Mouse (Mus musculus) forebrain, embryonic 16.5 days (tissue): Measurements from ENCODE around the gene Rbms3. TPM values are rescaled to one million over a fixed set of nuclear protein-coding genes. Genes with fewer than 3 reads are reported as not detected.
A peak's percentile ranks its signal among the peaks of the same experiment; 100 is the strongest.

Experiments used
- ATAC-seq: fragments of 200-750 bp; cut with Nextera tagmentation; 2 replicates; pipeline ENCODE4 v1.8.0; 2017; ENCODE audit warnings: mild to moderate bottlenecking, moderate library complexity
- H3K27ac ChIP-seq: fragments of 300-500 bp; sonication (generic); 2 replicates; pipeline ENCODE4 v1.5.1; 2014; ENCODE audit warnings: low read length, control low read depth
- H3K27me3 ChIP-seq: fragments of 300-500 bp; sonication (generic); replicated peaks from 2 replicates; pipeline ENCODE4 v1.6.1; 2014; ENCODE audit warnings: low read length; ENCODE audit not compliant: control insufficient read depth, insufficient read depth
- H3K36me3 ChIP-seq: fragments of 300-500 bp; sonication (generic); 2 replicates; pipeline ENCODE4 v1.6.1; 2014; ENCODE audit not compliant: control insufficient read depth, insufficient read depth
- H3K4me1 ChIP-seq: fragments of 300-500 bp; sonication (generic); replicated peaks from 2 replicates; pipeline ENCODE4 v1.6.1; 2014; ENCODE audit warnings: low read length; ENCODE audit not compliant: control insufficient read depth, insufficient read depth
- H3K4me2 ChIP-seq: fragments of 300-500 bp; sonication (generic); 2 replicates; pipeline ENCODE4 v1.6.1; 2014; ENCODE audit warnings: mild to moderate bottlenecking, low read length, control low read depth
- H3K4me3 ChIP-seq: fragments of 300-500 bp; sonication (generic); replicated peaks from 2 replicates; pipeline ENCODE4 v1.5.1; 2014; ENCODE audit warnings: mild to moderate bottlenecking, low read length, control low read depth
- H3K9ac ChIP-seq: fragments of 300-500 bp; sonication (generic); replicated peaks from 2 replicates; pipeline ENCODE4 v1.6.1; 2014; ENCODE audit warnings: low read depth, low read length, control low read depth
- H3K9me3 ChIP-seq: fragments of 300-500 bp; sonication (generic); 2 replicates; pipeline ENCODE4 v1.6.1; 2016; ENCODE audit warnings: low read length; ENCODE audit not compliant: control insufficient read depth
- WGBS: fragments of 180-500 bp; shearing (Covaris S2); extraction: QIAGEN DNeasy Blood & Tissue Kit; methylation state at CpG from one replicate; pipeline ENCODE4 v1.1.7; 2014; 5-methylcytosine and 5-hydroxymethylcytosine counted together
- polyA plus RNA-seq: library from polyadenylated mRNA; unstranded; fragments of >200 nt; fragmentation: Nextera tagmentation; extraction: Ambion mirVana; gene quantifications from 2 replicates; pipeline ENCODE4 v1.2.1, GENCODE M21; 2015

Rbms3 gene
- polyA plus RNA-seq, 1 experiment from 2014 or later, result 25.7 TPM

GRCm38 (mm10) chr9:116817196-116817595, 812.5 kb downstream of the Rbms3 start:
- no peak overlapping the region for H3K9ac ChIP-seq
- 0 out of 2 replicates have a peak, but pooled peaks cover 3% of the 10 kb centered on the region for H3K27me3 ChIP-seq
- H3K4me3 ChIP-seq, result no peak overlapping the region
- H3K9me3 ChIP-seq, result no peaks in the 10 kb centered on the region
- ATAC-seq, result no peak
- 73% methylated on average over 1 of the region's 1 CpGs for WGBS
- no peaks in the 10 kb centered on the region for H3K36me3 ChIP-seq
- no peak overlapping the region for H3K4me2 ChIP-seq
- H3K27ac ChIP-seq, result no peak overlapping the region
- H3K4me1 ChIP-seq, result no peaks in the 10 kb centered on the region

GRCm38 (mm10) chr9:116814495-116815094, 815.1 kb downstream of the Rbms3 start:
- Histone ChIP-seq H3K4me3 (no peak overlapping the region), H3K4me1 (no peaks in the 10 kb centered on the region), H3K4me2 (no peak overlapping the region), H3K9me3 (no peaks in the 10 kb centered on the region), H3K36me3 (no peaks in the 10 kb centered on the region), H3K27ac (no peak overlapping the region), H3K9ac (no peak overlapping the region), H3K27me3 (peaks cover 6% of the 10 kb centered on the region; the same call in 1 of the 2 replicates)
- WGBS, result 59% methylated on average over 10 of the region's 10 CpGs
- no peak for ATAC-seq

GRCm38 (mm10) chr9:116813396-116813795, 816.3 kb downstream of the Rbms3 start:
- Histone ChIP-seq H3K9ac (no peak overlapping the region), H3K4me1 (peaks cover under 1% of the 10 kb centered on the region), H3K27me3 (peaks cover 6% of the 10 kb centered on the region; the same call in 1 of the 2 replicates), H3K4me3 (no peak overlapping the region), H3K27ac (no peak overlapping the region), H3K36me3 (no peaks in the 10 kb centered on the region), H3K4me2 (no peak overlapping the region), H3K9me3 (no peaks in the 10 kb centered on the region)
- whole genome bisulfite sequencing, result 79% methylated on average over 2 of the region's 2 CpGs
- ATAC-seq, result no peak

GRCm38 (mm10) chr9:116809260-116809659, 820.5 kb downstream of the Rbms3 start:
- no peaks in the 10 kb centered on the region for H3K9me3 ChIP-seq
- WGBS, result 62% methylated on average over 5 of the region's 5 CpGs
- H3K36me3 ChIP-seq, result no peaks in the 10 kb centered on the region
- no peak overlapping the region for H3K9ac ChIP-seq
- ATAC-seq, result peak; percentile 42; the same call in 1 of the 2 replicates
- H3K4me2 ChIP-seq, result no peak overlapping the region
- H3K27me3 ChIP-seq, result peaks cover 11% of the 10 kb centered on the region; the same call in 1 of the 2 replicates
- H3K27ac ChIP-seq, result no peak overlapping the region
- peaks cover 17% of the 10 kb centered on the region for H3K4me1 ChIP-seq
- no peak overlapping the region for H3K4me3 ChIP-seq

GRCm38 (mm10) chr9:116808401-116808800, 821.3 kb downstream of the Rbms3 start:
- Histone ChIP-seq H3K4me1 (peaks cover 17% of the 10 kb centered on the region), H3K27ac (no peak overlapping the region), H3K9ac (no peak overlapping the region), H3K9me3 (no peaks in the 10 kb centered on the region), H3K4me3 (no peak overlapping the region), H3K36me3 (no peaks in the 10 kb centered on the region), H3K27me3 (peaks cover 11% of the 10 kb centered on the region; the same call in 1 of the 2 replicates), H3K4me2 (no peak overlapping the region)
- no peak; the same call in 1 of the 2 replicates for ATAC-seq
- 41% methylated on average over 4 of the region's 4 CpGs for WGBS

- H3K36me3 ChIP-seq, result no peaks in the 10 kb centered on the region
- H3K27me3 ChIP-seq, result peaks cover 7% of the 10 kb centered on the region; the same call in 1 of the 2 replicates
- H3K9me3 ChIP-seq, result no peaks in the 10 kb centered on the region
- H3K27ac ChIP-seq, result peak overlapping the region; percentile 21; the same call in 1 of the 2 replicates
- no peak overlapping the region for H3K4me3 ChIP-seq
- H3K9ac ChIP-seq, result no peak overlapping the region
- peak; percentile 82 for ATAC-seq
- H3K4me2 ChIP-seq, result no peak overlapping the region
- peaks cover 17% of the 10 kb centered on the region for H3K4me1 ChIP-seq
- 4% methylated on average over 16 of the region's 16 CpGs for WGBS
Measured at GRCm38 (mm10) chr9:116807166-116808081, 822.3 kb downstream of the Rbms3 start.

- Histone ChIP-seq H3K27me3 (peaks cover 28% of the 10 kb centered on the region), H3K9me3 (no peaks in the 10 kb centered on the region), H3K4me2 (no peak overlapping the region), H3K27ac (no peak overlapping the region), H3K9ac (no peak overlapping the region), H3K4me1 (peaks cover 16% of the 10 kb centered on the region), H3K36me3 (no peaks in the 10 kb centered on the region), H3K4me3 (no peak overlapping the region)
- WGBS, result 46% methylated on average over 3 of the region's 3 CpGs
- ATAC-seq, result peak; percentile 39; the same call in 1 of the 2 replicates
Measured at GRCm38 (mm10) chr9:116803292-116803731, 826.4 kb downstream of the Rbms3 start.

GRCm38 (mm10) chr9:116802602-116803001, 827.1 kb downstream of the Rbms3 start:
- Histone ChIP-seq H3K9me3 (no peaks in the 10 kb centered on the region), H3K4me1 (peaks cover 9% of the 10 kb centered on the region), H3K4me2 (no peak overlapping the region), H3K27ac (no peak overlapping the region), H3K9ac (no peak overlapping the region), H3K36me3 (no peaks in the 10 kb centered on the region), H3K4me3 (no peak overlapping the region), H3K27me3 (peaks cover 33% of the 10 kb centered on the region)
- WGBS, result 73% methylated on average over 7 of the region's 7 CpGs
- no peak for ATAC-seq

GRCm38 (mm10) chr9:116795240-116795955, 834.3 kb downstream of the Rbms3 start:
- H3K4me1 ChIP-seq, result no peaks in the 10 kb centered on the region
- no peak overlapping the region for H3K4me2 ChIP-seq
- no peaks in the 10 kb centered on the region for H3K9me3 ChIP-seq
- ATAC-seq, result peak; percentile 67
- no peaks in the 10 kb centered on the region for H3K36me3 ChIP-seq
- no peak overlapping the region for H3K9ac ChIP-seq
- 2% methylated on average over 2 of the region's 2 CpGs for WGBS
- peaks cover 31% of the 10 kb centered on the region for H3K27me3 ChIP-seq
- H3K27ac ChIP-seq, result no peak overlapping the region
- no peak overlapping the region for H3K4me3 ChIP-seq
